Mouse (Mus musculus): ENCODE measurements at regions not wholly inside any gene's neighbourhood (a gene's known extent, or its start where the extent isn't known, plus 50 kb on each side); places are given as distances from the start of the nearest gene placed in this dataset.

DNA sequence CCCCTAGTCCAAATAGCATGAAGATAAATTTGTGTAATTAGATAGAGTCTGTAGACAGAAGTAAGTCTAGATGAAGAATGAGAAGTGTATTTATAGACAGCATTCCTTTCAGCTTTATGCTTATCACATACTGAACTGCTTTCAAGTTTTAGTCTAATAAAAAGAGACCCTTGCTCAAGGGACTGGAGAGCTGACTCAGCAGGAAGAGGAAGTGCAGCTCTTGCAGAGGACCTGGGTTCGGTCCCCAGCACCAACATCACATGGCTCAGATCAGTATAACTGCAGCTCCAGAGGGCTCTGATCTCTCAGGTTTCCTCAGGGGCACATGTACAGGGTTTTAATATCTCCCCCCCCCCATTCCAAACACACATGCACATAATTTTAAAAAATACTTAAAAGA is 68.2 kb upstream of the Myom1 start:
- TF ChIP-seq POLR2A (IDR thresholded peaks at IDR 0.05; ENCODE audit: insufficient read depth, low read depth, low read length): no peak
- TF ChIP-seq EP300 (IDR thresholded peaks at IDR 0.05; ENCODE audit: insufficient read depth, low read depth, low read length): no peak
- no peak for TF ChIP-seq CTCF (IDR thresholded peaks at IDR 0.05)

Data from heart, adult 2 months (tissue).